ENCODE assay signal across 8 mouse cellular contexts in the genomic region with DNA sequence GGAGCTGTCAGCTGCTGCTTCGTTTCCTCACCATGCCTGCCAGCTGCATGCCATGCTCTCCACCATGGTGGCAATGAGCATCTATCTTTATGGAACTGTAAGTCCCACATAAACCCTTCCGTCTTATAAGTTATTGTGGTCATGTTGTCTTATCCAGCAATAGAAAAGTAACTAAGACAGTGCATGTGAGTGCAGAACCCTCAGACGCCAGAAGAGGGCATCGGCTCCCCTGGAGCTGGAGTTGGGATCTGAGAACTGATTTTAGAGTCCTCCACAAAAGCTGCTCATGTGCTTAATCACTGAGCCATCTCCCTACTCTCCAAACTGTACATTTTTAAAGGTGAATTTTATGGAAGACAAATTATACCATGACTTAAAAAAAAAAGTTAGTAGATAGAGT. TPM values are rescaled to one million over a fixed set of nuclear protein-coding genes. Genes with fewer than 3 reads are reported as not detected.
DNase-seq lines count a peak whose midpoint lies in the region; ATAC-seq and TF ChIP-seq lines count a peak whose summit lies in the region.

No protein-coding gene starts in this region.

- no peaks in the 10 kb centered on the region for H3K9me3 ChIP-seq in lung, postnatal 0 days (ENCODE audit: low read length)
- H3K9me3 ChIP-seq in forebrain, embryonic 12.5 days: no peaks in the 10 kb centered on the region

- H3K4me2 ChIP-seq in lung, postnatal 0 days (replicated peaks; ENCODE audit: low read depth, low read length): no peak overlapping the region
- no peak overlapping the region for H3K4me2 ChIP-seq in forebrain, embryonic 12.5 days

- no peaks in the 10 kb centered on the region for H3K27me3 ChIP-seq in spleen, adult 2 months (ENCODE audit: control insufficient read depth, insufficient read depth, low read length)
- no peaks in the 10 kb centered on the region for H3K27me3 ChIP-seq in lung, postnatal 0 days (replicated peaks; ENCODE audit: insufficient read depth, low read length)
- H3K27me3 ChIP-seq in forebrain, embryonic 12.5 days: peaks cover 5% of the 10 kb centered on the region; the same call in 1 of the 2 replicates

- H3K9ac ChIP-seq in lung, postnatal 0 days (replicated peaks; ENCODE audit: low read depth): no peak overlapping the region
- no peak overlapping the region for H3K9ac ChIP-seq in forebrain, embryonic 12.5 days

- peaks cover 1% of the 10 kb centered on the region; the same call in 1 of the 2 replicates for H3K4me1 ChIP-seq in spleen, adult 2 months (ENCODE audit: control insufficient read depth, insufficient read depth, insufficient read length)
- no peaks in the 10 kb centered on the region for H3K4me1 ChIP-seq in cortical plate, adult 2 months (ENCODE audit: control insufficient read depth, insufficient read depth, low read length)
- H3K4me1 ChIP-seq in lung, postnatal 0 days (ENCODE audit: insufficient read depth, low read depth, low read length): no peaks in the 10 kb centered on the region
- no peaks in the 10 kb centered on the region for H3K4me1 ChIP-seq in forebrain, embryonic 12.5 days

- H3K36me3 ChIP-seq in spleen, adult 2 months (ENCODE audit: control insufficient read depth, insufficient read depth, low read length): no peaks in the 10 kb centered on the region
- no peaks in the 10 kb centered on the region for H3K36me3 ChIP-seq in lung, postnatal 0 days (ENCODE audit: insufficient read depth, low read length)
- H3K36me3 ChIP-seq in forebrain, embryonic 12.5 days (replicated peaks): no peaks in the 10 kb centered on the region

- TF ChIP-seq EP300 in lung, postnatal 0 days (IDR thresholded peaks at IDR 0.05): no peak

- ATAC-seq in lung, postnatal 0 days: no peak
- no peak for ATAC-seq in forebrain, embryonic 12.5 days (ENCODE audit: low FRiP score)

- DNase-seq in gastrocnemius, adult 2 months: peak; percentile 62
- DNase-seq in gastrocnemius, postnatal 25 days: no peak
- DNase-seq in spleen, adult 2 months (ENCODE audit: low read depth in 1 of 2, low spot score in 2 of 2): peak in 1 of 2 experiments; percentile 39
- no peak for DNase-seq in spleen, postnatal 36 days (ENCODE audit: low spot score in 2 of 2)
- DNase-seq in lung, postnatal 0 days (ENCODE audit: low spot score): no peak
- no peak for DNase-seq in frontal cortex, postnatal 25 days (ENCODE audit: low spot score in 2 of 2)

- TF ChIP-seq CTCF in gastrocnemius, adult 2 months (IDR thresholded peaks at IDR 0.05): peak; percentile 66
- TF ChIP-seq CTCF in spleen, adult 2 months (IDR thresholded peaks at IDR 0.05; ENCODE audit: extremely low read depth, insufficient read depth, insufficient read length, insufficient replicate concordance): peak; percentile 31; the same call in 1 of the 2 replicates
- TF ChIP-seq CTCF in cortical plate, adult 2 months (IDR thresholded peaks at IDR 0.05; ENCODE audit: extremely low read depth, insufficient read depth, low read length): peak; percentile 31; the same call in 1 of the 2 replicates
- peak; percentile 72 for TF ChIP-seq CTCF in lung, postnatal 0 days (IDR thresholded peaks at IDR 0.05)

- no peak for TF ChIP-seq POLR2A in spleen, adult 2 months (IDR thresholded peaks at IDR 0.05; ENCODE audit: low read depth, low read length)
- no peak for TF ChIP-seq POLR2A in cortical plate, adult 2 months (IDR thresholded peaks at IDR 0.05; ENCODE audit: extremely low read depth, insufficient read depth, low read length)

- H3K4me3 ChIP-seq in gastrocnemius, adult 2 months: no peak overlapping the region
- no peak overlapping the region for H3K4me3 ChIP-seq in spleen, adult 2 months (ENCODE audit: extremely low read depth, insufficient read depth, insufficient read length)
- no peak overlapping the region for H3K4me3 ChIP-seq in cortical plate, adult 2 months (ENCODE audit: insufficient read depth, low read length)
- H3K4me3 ChIP-seq in lung, postnatal 0 days (ENCODE audit: low read depth, low read length): no peak overlapping the region
- H3K4me3 ChIP-seq in forebrain, embryonic 12.5 days (replicated peaks): no peak overlapping the region

- no peak overlapping the region for H3K27ac ChIP-seq in gastrocnemius, adult 2 months
- no peak overlapping the region for H3K27ac ChIP-seq in spleen, adult 2 months (ENCODE audit: insufficient read depth, low read length)
- no peak overlapping the region for H3K27ac ChIP-seq in cortical plate, adult 2 months (ENCODE audit: insufficient read depth, low read length)
- H3K27ac ChIP-seq in lung, postnatal 0 days (ENCODE audit: low read length): no peak overlapping the region
- H3K27ac ChIP-seq in forebrain, embryonic 12.5 days: no peak overlapping the region

- intact Hi-C loops in gastrocnemius, adult 2 months (cut with DNase I): loop anchor here (2.0 kb wide), 1 partner anchor 42 kb away; no protein-coding TSS in a partner anchor

- 65% methylated on average over 4 of the region's 4 CpGs for WGBS in spleen, adult 2 months
- 51% methylated on average over 4 of the region's 4 CpGs for WGBS in lung, postnatal 0 days
- 69% methylated on average over 4 of the region's 4 CpGs for WGBS in forebrain, embryonic 12.5 days

RNA-seq across cellular contexts. Expression of gene She, which starts 14.1 kb away (rescaled TPM):
- 1 to 10 TPM; 4.1 to 5.1 TPM for total RNA-seq in gastrocnemius, adult 2 months (2021)
- 1 to 10 TPM; 4.2 to 5.0 TPM for total RNA-seq in gastrocnemius, postnatal 25 days (2021)
- 1.1 TPM in 2 replicates for polyA plus RNA-seq in spleen, adult 2 months (2012; rRNA removed)
- 2.2 TPM in 2 replicates for polyA plus RNA-seq in cortical plate, adult 2 months (2012; rRNA removed)
- 11.2 and 12.1 TPM in 2 replicates for polyA plus RNA-seq in lung, postnatal 0 days (2015; fragmentation: Nextera tagmentation; extraction: Ambion mirVana)
- 1.7 and 1.8 TPM in 2 replicates for polyA plus RNA-seq in forebrain, embryonic 12.5 days (2016; fragmentation: Nextera tagmentation; extraction: Ambion mirVana)

RNA-seq across cellular contexts. Expression of gene Ube2q1, which starts 43.6 kb away (rescaled TPM):
- 10 to 100 TPM; 14.2 to 15.9 TPM for total RNA-seq in gastrocnemius, adult 2 months (2021)
- 10 to 100 TPM; 11.8 to 14.9 TPM for total RNA-seq in gastrocnemius, postnatal 25 days (2021)
- polyA plus RNA-seq in spleen, adult 2 months (2012; rRNA removed): 23.8 and 26.5 TPM in 2 replicates
- polyA plus RNA-seq in cortical plate, adult 2 months (2012; rRNA removed): 51.7 and 53.2 TPM in 2 replicates
- polyA plus RNA-seq in lung, postnatal 0 days (2015; fragmentation: Nextera tagmentation; extraction: Ambion mirVana): 12.4 and 13.4 TPM in 2 replicates
- 17.4 and 19.3 TPM in 2 replicates for polyA plus RNA-seq in forebrain, embryonic 12.5 days (2016; fragmentation: Nextera tagmentation; extraction: Ambion mirVana)

RNA-seq across cellular contexts. Expression of gene Chrnb2, which starts 52.6 kb away (rescaled TPM):
- total RNA-seq in gastrocnemius, adult 2 months (2021): under 1 TPM; 0.08 to 0.11 TPM
- total RNA-seq in gastrocnemius, postnatal 25 days (2021): under 1 TPM; 0.11 to 0.13 TPM
- polyA plus RNA-seq in spleen, adult 2 months (2012; rRNA removed): 1.4 and 1.6 TPM in 2 replicates
- polyA plus RNA-seq in cortical plate, adult 2 months (2012; rRNA removed): 22.6 and 22.9 TPM in 2 replicates
- 0.17 and 0.27 TPM in 2 replicates for polyA plus RNA-seq in lung, postnatal 0 days (2015; fragmentation: Nextera tagmentation; extraction: Ambion mirVana)
- 18.9 and 21.3 TPM in 2 replicates for polyA plus RNA-seq in forebrain, embryonic 12.5 days (2016; fragmentation: Nextera tagmentation; extraction: Ambion mirVana)
